Mouse (Mus musculus) small intestine, adult 2 months (tissue): ENCODE results near the gene Aqp8. TPM values are rescaled to one million over a fixed set of nuclear protein-coding genes. Genes with fewer than 3 reads are reported as not detected.

ENCODE experiments used
- H3K27ac ChIP-seq: fragments of 200-500 bp; 2 replicates; pipeline ENCODE4 v1.5.1; 2012; ENCODE audit warnings: low read depth, low read length, control low read depth, inconsistent platforms; ENCODE audit not compliant: insufficient read depth
- H3K27me3 ChIP-seq: fragments of 200-500 bp; 2 replicates; pipeline ENCODE4 v1.6.1; 2012; ENCODE audit warnings: mild to moderate bottlenecking, moderate library complexity, low read length, inconsistent platforms; ENCODE audit not compliant: control insufficient read depth, insufficient read depth
- H3K36me3 ChIP-seq: fragments of 200-500 bp; 2 replicates; pipeline ENCODE4 v1.6.1; 2012; ENCODE audit warnings: mild to moderate bottlenecking, low read length, control low read depth, inconsistent platforms; ENCODE audit not compliant: control insufficient read depth, insufficient read depth
- H3K4me1 ChIP-seq: fragments of 200-500 bp; 2 replicates; pipeline ENCODE4 v1.6.1; 2012; ENCODE audit warnings: low read length, inconsistent platforms, mixed read lengths; ENCODE audit not compliant: control insufficient read depth, insufficient read depth, insufficient read length
- H3K4me3 ChIP-seq: fragments of 200-500 bp; 2 replicates; pipeline ENCODE4 v1.5.1; 2012; ENCODE audit warnings: low read depth, mild to moderate bottlenecking, control low read depth, inconsistent platforms, low read length, moderate library complexity
- CTCF ChIP-seq: fragments of 200-500 bp; IDR thresholded peaks from 2 replicates; pipeline ENCODE4 v1.5.1; 2012; ENCODE audit warnings: low read depth, mild to moderate bottlenecking, control low read depth, inconsistent platforms, low read length, moderate library complexity, mixed read lengths; ENCODE audit not compliant: insufficient replicate concordance, insufficient read length; ENCODE audit errors: extremely low read depth
- POLR2A ChIP-seq: fragments of 200-500 bp; IDR thresholded peaks from 2 replicates; pipeline ENCODE4 v1.6.1; 2012; ENCODE audit warnings: low read depth, mild to moderate bottlenecking, control low read depth, inconsistent platforms, low read length, moderate library complexity
- WGBS: fragments of 180-500 bp; shearing (Covaris S2); methylation state at CpG from one replicate; pipeline ENCODE4 v1.1.7; 2018; 5-methylcytosine and 5-hydroxymethylcytosine counted together
- polyA plus RNA-seq: library from polyadenylated mRNA; depleted of rRNA; stranded (reverse); fragments of >200 nt; gene quantifications from 2 replicates; pipeline ENCODE4 v1.2.3, GENCODE M21; 2012; rRNA removed

The Aqp8 gene
- polyA plus RNA-seq, 1 experiment = 0.20 TPM

DNA sequence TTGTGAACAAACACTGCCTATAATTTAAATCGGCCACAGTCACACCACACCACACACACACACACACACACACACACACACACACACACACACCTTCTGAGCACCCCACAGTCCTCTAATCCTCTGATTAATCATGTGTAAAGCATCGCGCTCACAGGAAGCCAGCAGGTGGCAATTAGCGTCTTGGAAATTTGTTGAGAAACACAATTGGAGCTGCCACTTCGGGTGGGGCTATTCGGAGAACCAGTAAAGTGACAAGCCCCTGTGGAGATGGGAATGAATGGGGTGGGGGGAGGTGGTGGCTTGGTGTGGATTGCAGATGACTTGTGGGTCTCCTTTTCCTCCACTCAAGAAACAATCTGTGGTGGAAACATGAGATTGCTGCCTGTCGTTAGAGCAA, 45.9 kb downstream of the Aqp8 start:
- TF ChIP-seq CTCF (no peak), POLR2A (no peak)
- Histone ChIP-seq H3K4me1 (no peaks in the 10 kb centered on the region), H3K27me3 (no peaks in the 10 kb centered on the region), H3K27ac (no peak overlapping the region), H3K4me3 (no peak overlapping the region), H3K36me3 (no peaks in the 10 kb centered on the region)
- WGBS = 84% methylated on average over 7 of the region's 7 CpGs

Other genes with a start within 250 kb of the Aqp8 start
- gene Slc5a11, start 247.5 kb upstream of the Aqp8 start, polyA plus RNA-seq = 61.4 and 204 TPM in 2 replicates
- 21.5 and 21.6 TPM in 2 replicates for gene Lcmt1, start 92.5 kb upstream of the Aqp8 start, polyA plus RNA-seq
- gene Arhgap17, start 92.4 kb upstream of the Aqp8 start, polyA plus RNA-seq = 24.7 and 69.8 TPM in 2 replicates
- 0.01 and 0.03 TPM in 2 replicates for gene Zkscan2, start 38.2 kb downstream of the Aqp8 start, polyA plus RNA-seq